Mouse (Mus musculus): ENCODE results near the gene Sync. TPM values are rescaled to one million over a fixed set of nuclear protein-coding genes. Genes with fewer than 3 reads are reported as not detected.

Sync gene
- total and polyA plus RNA-seq, 2 experiments from 2014 or later, result 0.52 to 0.79 TPM

GRCm38 (mm10) chr4:129304306-129304705 is 16.9 kb downstream of the Sync start:
- no peak overlapping the region for H3K27ac ChIP-seq (ENCODE audit: low read depth, low read length)
- H3K36me3 ChIP-seq (ENCODE audit: insufficient read depth), result peaks cover 27% of the 10 kb centered on the region
- TF ChIP-seq CTCF (IDR thresholded peaks at IDR 0.05; ENCODE audit: low read depth), result no peak
- 71% methylated on average over 1 of the region's 1 CpGs for WGBS
- H3K4me3 ChIP-seq (ENCODE audit: low read depth, low read length), result no peak overlapping the region
- DNase-seq (no peak), ATAC-seq (no peak)
- H3K4me1 ChIP-seq (ENCODE audit: insufficient read depth), result no peaks in the 10 kb centered on the region
- H3K4me2 ChIP-seq (ENCODE audit: low read depth), result no peak overlapping the region
- no peaks in the 10 kb centered on the region for H3K27me3 ChIP-seq (ENCODE audit: insufficient read depth, low read length)
- H3K9me3 ChIP-seq (ENCODE audit: low read length), result no peaks in the 10 kb centered on the region
- no peak overlapping the region for H3K9ac ChIP-seq

- no peaks in the 10 kb centered on the region for H3K4me1 ChIP-seq (ENCODE audit: insufficient read depth)
- H3K27ac ChIP-seq (ENCODE audit: low read depth, low read length), result no peak overlapping the region
- no peak for TF ChIP-seq CTCF (IDR thresholded peaks at IDR 0.05; ENCODE audit: low read depth)
- DNase-seq, result no peak
- no peaks in the 10 kb centered on the region for H3K9me3 ChIP-seq (ENCODE audit: low read length)
- no peaks in the 10 kb centered on the region for H3K27me3 ChIP-seq (ENCODE audit: insufficient read depth, low read length)
- no peak for ATAC-seq
- H3K4me3 ChIP-seq (ENCODE audit: low read depth, low read length), result no peak overlapping the region
- peaks cover 49% of the 10 kb centered on the region for H3K36me3 ChIP-seq (ENCODE audit: insufficient read depth)
- H3K9ac ChIP-seq, result no peak overlapping the region
- WGBS, result 98% methylated on average over 1 of the region's 1 CpGs
- no peak overlapping the region for H3K4me2 ChIP-seq (ENCODE audit: low read depth)
Observed at GRCm38 (mm10) chr4:129307936-129308335, 20.5 kb downstream of the Sync start.

GRCm38 (mm10) chr4:129313886-129314285 is 26.5 kb downstream of the Sync start:
- Histone ChIP-seq H3K27ac (ENCODE audit: low read depth, low read length) (no peak overlapping the region), H3K4me3 (ENCODE audit: low read depth, low read length) (no peak overlapping the region), H3K36me3 (ENCODE audit: insufficient read depth) (peaks cover 64% of the 10 kb centered on the region), H3K4me2 (ENCODE audit: low read depth) (no peak overlapping the region), H3K9me3 (ENCODE audit: low read length) (no peaks in the 10 kb centered on the region), H3K9ac (no peak overlapping the region), H3K4me1 (ENCODE audit: insufficient read depth) (no peaks in the 10 kb centered on the region), H3K27me3 (ENCODE audit: insufficient read depth, low read length) (no peaks in the 10 kb centered on the region)
- TF ChIP-seq CTCF (IDR thresholded peaks at IDR 0.05; ENCODE audit: low read depth), result no peak
- WGBS, result 81% methylated on average over 3 of the region's 3 CpGs
- no peak for ATAC-seq
- DNase-seq, result no peak

- no peak for DNase-seq
- Histone ChIP-seq H3K4me1 (ENCODE audit: insufficient read depth) (no peaks in the 10 kb centered on the region), H3K36me3 (ENCODE audit: insufficient read depth) (peaks cover 52% of the 10 kb centered on the region), H3K27ac (ENCODE audit: low read depth, low read length) (no peak overlapping the region), H3K9me3 (ENCODE audit: low read length) (no peaks in the 10 kb centered on the region), H3K4me3 (ENCODE audit: low read depth, low read length) (no peak overlapping the region), H3K9ac (no peak overlapping the region), H3K4me2 (ENCODE audit: low read depth) (no peak overlapping the region), H3K27me3 (ENCODE audit: insufficient read depth, low read length) (no peaks in the 10 kb centered on the region)
- TF ChIP-seq CTCF (IDR thresholded peaks at IDR 0.05; ENCODE audit: low read depth), result no peak
- ATAC-seq, result no peak
- 95% methylated on average over 1 of the region's 1 CpGs for WGBS
Observed at GRCm38 (mm10) chr4:129320876-129321275, 33.5 kb downstream of the Sync start.

DNA sequence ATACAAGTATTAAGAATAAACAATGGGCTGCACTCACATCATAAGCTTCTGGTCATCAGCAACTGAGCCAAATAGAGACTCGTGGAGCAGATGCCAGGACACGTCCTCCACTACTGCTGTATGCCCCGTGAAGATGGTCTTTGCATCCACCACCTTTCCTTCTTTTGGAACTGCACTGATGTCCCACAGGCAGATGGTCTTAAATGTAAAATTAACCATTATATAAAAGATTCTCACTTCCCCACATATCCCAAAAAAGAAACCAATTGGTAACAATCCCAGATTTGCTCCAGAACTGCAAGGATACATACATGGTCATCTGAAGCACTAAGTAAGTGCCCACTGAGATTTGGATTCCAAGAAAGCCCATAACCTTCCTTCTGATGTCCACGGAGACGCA is 34.6 kb downstream of the Sync start:
- H3K4me1 ChIP-seq (ENCODE audit: insufficient read depth), result no peaks in the 10 kb centered on the region
- peaks cover 51% of the 10 kb centered on the region for H3K36me3 ChIP-seq (ENCODE audit: insufficient read depth)
- no peak overlapping the region for H3K9ac ChIP-seq
- no peaks in the 10 kb centered on the region for H3K27me3 ChIP-seq (ENCODE audit: insufficient read depth, low read length)
- no peak overlapping the region for H3K27ac ChIP-seq (ENCODE audit: low read depth, low read length)
- WGBS, result 96% methylated on average over 5 of the region's 5 CpGs
- ATAC-seq (no peak), DNase-seq (no peak)
- TF ChIP-seq CTCF (IDR thresholded peaks at IDR 0.05; ENCODE audit: low read depth), result no peak
- no peak overlapping the region for H3K4me3 ChIP-seq (ENCODE audit: low read depth, low read length)
- no peaks in the 10 kb centered on the region for H3K9me3 ChIP-seq (ENCODE audit: low read length)
- no peak overlapping the region for H3K4me2 ChIP-seq (ENCODE audit: low read depth)

GRCm38 (mm10) chr4:129323491-129323890 is 36.1 kb downstream of the Sync start:
- Histone ChIP-seq H3K4me1 (ENCODE audit: insufficient read depth) (no peaks in the 10 kb centered on the region), H3K4me2 (ENCODE audit: low read depth) (no peak overlapping the region), H3K27me3 (ENCODE audit: insufficient read depth, low read length) (no peaks in the 10 kb centered on the region), H3K9ac (no peak overlapping the region), H3K9me3 (ENCODE audit: low read length) (no peaks in the 10 kb centered on the region), H3K36me3 (ENCODE audit: insufficient read depth) (peaks cover 51% of the 10 kb centered on the region), H3K4me3 (ENCODE audit: low read depth, low read length) (no peak overlapping the region), H3K27ac (ENCODE audit: low read depth, low read length) (no peak overlapping the region)
- DNase-seq (no peak), ATAC-seq (no peak)
- TF ChIP-seq CTCF (IDR thresholded peaks at IDR 0.05; ENCODE audit: low read depth), result no peak
- 86% methylated on average over 1 of the region's 1 CpGs for WGBS

DNA sequence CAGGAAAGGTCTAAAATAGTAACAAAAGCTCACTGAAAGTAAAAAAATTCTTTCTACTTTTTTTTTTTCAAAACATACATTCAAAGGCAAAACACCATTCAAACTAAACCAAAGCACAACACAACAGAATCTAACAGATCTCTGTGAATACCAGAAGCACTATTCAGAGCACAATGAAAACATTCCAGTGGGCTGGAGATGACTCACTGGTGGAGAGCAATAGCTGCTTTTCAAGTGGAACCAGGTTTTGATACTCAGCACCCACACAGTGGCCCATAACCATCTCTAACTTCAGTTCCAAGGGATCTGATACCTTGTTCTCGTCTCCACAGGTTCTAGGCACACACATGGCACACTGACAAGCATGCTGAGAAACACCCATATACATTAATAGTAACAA is 37.3 kb downstream of the Sync start:
- no peaks in the 10 kb centered on the region for H3K27me3 ChIP-seq (ENCODE audit: insufficient read depth, low read length)
- H3K4me3 ChIP-seq (ENCODE audit: low read depth, low read length), result no peak overlapping the region
- no peak overlapping the region for H3K4me2 ChIP-seq (ENCODE audit: low read depth)
- peaks cover 48% of the 10 kb centered on the region for H3K36me3 ChIP-seq (ENCODE audit: insufficient read depth)
- no peaks in the 10 kb centered on the region for H3K9me3 ChIP-seq (ENCODE audit: low read length)
- ATAC-seq (no peak), DNase-seq (no peak)
- no peak for TF ChIP-seq CTCF (IDR thresholded peaks at IDR 0.05; ENCODE audit: low read depth)
- H3K27ac ChIP-seq (ENCODE audit: low read depth, low read length), result no peak overlapping the region
- H3K4me1 ChIP-seq (ENCODE audit: insufficient read depth), result no peaks in the 10 kb centered on the region
- 83% methylated on average over 1 of the region's 1 CpGs for WGBS
- H3K9ac ChIP-seq, result no peak overlapping the region

DNA sequence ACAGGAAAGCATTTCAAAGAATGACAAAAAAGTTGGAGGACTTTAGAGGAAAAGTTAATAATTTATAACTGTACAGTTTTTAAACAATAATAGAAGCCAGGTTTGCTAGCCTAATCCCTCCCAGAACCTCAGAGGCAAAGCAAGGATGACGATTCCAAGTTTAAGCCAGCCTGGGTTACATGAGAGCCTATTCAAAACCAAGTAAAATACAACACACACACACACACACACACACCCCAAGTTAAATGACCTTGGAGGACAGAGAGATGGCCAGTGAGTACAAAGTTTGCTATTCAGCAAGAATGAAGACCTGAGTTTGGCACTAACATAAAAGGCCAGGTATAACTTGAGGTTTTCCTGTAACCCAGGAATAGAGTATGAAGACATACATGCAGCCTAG is 38.8 kb downstream of the Sync start:
- Histone ChIP-seq H3K9ac (no peak overlapping the region), H3K4me3 (ENCODE audit: low read depth, low read length) (no peak overlapping the region), H3K4me1 (ENCODE audit: insufficient read depth) (0 out of 2 replicates have a peak, but pooled peaks cover 1% of the 10 kb centered on the region), H3K27ac (ENCODE audit: low read depth, low read length) (no peak overlapping the region), H3K9me3 (ENCODE audit: low read length) (no peaks in the 10 kb centered on the region), H3K27me3 (ENCODE audit: insufficient read depth, low read length) (no peaks in the 10 kb centered on the region), H3K36me3 (ENCODE audit: insufficient read depth) (peaks cover 41% of the 10 kb centered on the region), H3K4me2 (ENCODE audit: low read depth) (no peak overlapping the region)
- 70% methylated on average over 1 of the region's 1 CpGs for WGBS
- ATAC-seq (no peak), DNase-seq (no peak)
- TF ChIP-seq CTCF (IDR thresholded peaks at IDR 0.05; ENCODE audit: low read depth), result no peak

All from forebrain, postnatal 0 days (tissue).